Mouse (Mus musculus) mouse embryonic stem cell (cell line): ENCODE measurements around the gene Zkscan3.

ENCODE experiments used
- in situ Hi-C, 2 experiments: fragments of 300-500 bp; cut with MboI; formaldehyde crosslinking; loops; 1 replicate in 1 of 2; 3 replicates in 1 of 2; pipeline ENCODE4 v1.14.3; 2019 to 2020; ENCODE audit warnings: low sequenced_read_pairs in 2 of 2, low pct_unique_long_range_greater_than_20kb in 1 of 2, mixed read lengths in 1 of 2; ENCODE audit not compliant: unreplicated experiment in 1 of 2

Zkscan3 gene

GRCm38 (mm10) chr13:21402287-21402846, at the start of gene Zkscan3:
Gene Zkscan3 (minus strand): TSS chr13:21402755.
- in situ Hi-C loops = no loop called here

GRCm38 (mm10) chr13:21447856-21448614, 45.5 kb upstream of the Zkscan3 start:
- in situ Hi-C loops = no loop called here

GRCm38 (mm10) chr13:21446796-21447195, 44.2 kb upstream of the Zkscan3 start:
- in situ Hi-C loops = no loop called here

- in situ Hi-C loops = no loop called here
Measured at GRCm38 (mm10) chr13:21441207-21441572, 38.6 kb upstream of the Zkscan3 start.

- in situ Hi-C loops = no loop called here
Measured at GRCm38 (mm10) chr13:21440503-21441206, 38.1 kb upstream of the Zkscan3 start, which contains the start of gene Pgbd1. Gene Pgbd1 (minus strand): TSS chr13:21441058.

- in situ Hi-C loops = no loop called here
Measured at GRCm38 (mm10) chr13:21435476-21435875, 32.9 kb upstream of the Zkscan3 start.

GRCm38 (mm10) chr13:21427631-21428030, 25.1 kb upstream of the Zkscan3 start:
- in situ Hi-C loops = no loop called here

- in situ Hi-C loops = no loop called here
Measured at GRCm38 (mm10) chr13:21423301-21423700, 20.7 kb upstream of the Zkscan3 start.

- in situ Hi-C loops = no loop called here
Measured at GRCm38 (mm10) chr13:21418865-21419264, 16.3 kb upstream of the Zkscan3 start.

GRCm38 (mm10) chr13:21417298-21418010, 14.9 kb upstream of the Zkscan3 start:
- in situ Hi-C loops = no loop called here

- in situ Hi-C loops = no loop called here
Measured at GRCm38 (mm10) chr13:21415750-21416149, 13.2 kb upstream of the Zkscan3 start.

- in situ Hi-C loops = no loop called here
Measured at GRCm38 (mm10) chr13:21415266-21415665, 12.7 kb upstream of the Zkscan3 start.

- in situ Hi-C loops = no loop called here
Measured at GRCm38 (mm10) chr13:21414231-21415212, 12.0 kb upstream of the Zkscan3 start.

GRCm38 (mm10) chr13:21408805-21409459, 6.4 kb upstream of the Zkscan3 start:
- in situ Hi-C loops = loop anchor here in 1 of 2 experiments (5.0 kb wide), 1 partner anchor 43 kb away; the partner anchor contains the start of gene Zscan26

- in situ Hi-C loops = loop anchor here in 1 of 2 experiments (5.0 kb wide), 1 partner anchor 44 kb away; the partner anchor contains the start of gene Zscan26
Measured at GRCm38 (mm10) chr13:21407969-21408804, 5.6 kb upstream of the Zkscan3 start.

GRCm38 (mm10) chr13:21407341-21407740, 4.8 kb upstream of the Zkscan3 start:
- in situ Hi-C loops = loop anchor here in 1 of 2 experiments (5.0 kb wide), 1 partner anchor 45 kb away; the partner anchor contains the start of gene Zscan26
